Mouse (Mus musculus) midbrain, postnatal 0 days (tissue): Measurements from ENCODE around the gene Twf1. TPM values are rescaled to one million over a fixed set of nuclear protein-coding genes. Genes with fewer than 3 reads are reported as not detected.

Source experiments
- ATAC-seq: fragments of 200-750 bp; cut with Nextera tagmentation; 2 replicates; pipeline ENCODE4 v1.8.0; 2017; ENCODE audit warnings: moderate number of reproducible peaks, mild to moderate bottlenecking, moderate TSS enrichment, moderate library complexity; ENCODE audit not compliant: low FRiP score
- DNase-seq: peaks from one replicate; pipeline ENCODE4 v3.0.0-alpha.2; 2015; ENCODE audit warnings: low spot score
- H3K27ac ChIP-seq: fragments of 300-500 bp; sonication (generic); 2 replicates; pipeline ENCODE4 v1.5.1; 2014; ENCODE audit warnings: low read depth, mild to moderate bottlenecking, low read length, mixed read lengths
- H3K27me3 ChIP-seq: fragments of 300-500 bp; sonication (generic); 2 replicates; pipeline ENCODE4 v1.6.1; 2014; ENCODE audit warnings: low read length, control low read depth, mixed read lengths; ENCODE audit not compliant: insufficient read depth
- H3K36me3 ChIP-seq: fragments of 300-500 bp; sonication (generic); 2 replicates; pipeline ENCODE4 v1.6.1; 2014; ENCODE audit warnings: low read length, control low read depth, mixed read lengths; ENCODE audit not compliant: insufficient read depth
- H3K4me1 ChIP-seq: fragments of 300-500 bp; sonication (generic); 2 replicates; pipeline ENCODE4 v1.6.1; 2014; ENCODE audit warnings: mild to moderate bottlenecking, control low read depth, antibody characterized with exemption, low read length, mixed read lengths; ENCODE audit not compliant: insufficient read depth
- H3K4me2 ChIP-seq: fragments of 300-500 bp; sonication (generic); 2 replicates; pipeline ENCODE4 v1.6.1; 2014; ENCODE audit warnings: low read depth, mild to moderate bottlenecking, low read length, mixed read lengths; ENCODE audit not compliant: poor library complexity, severe bottlenecking
- H3K4me3 ChIP-seq: fragments of 300-500 bp; sonication (generic); 2 replicates; pipeline ENCODE4 v1.5.1; 2014; ENCODE audit warnings: low read depth, mild to moderate bottlenecking, low read length, moderate library complexity
- H3K9ac ChIP-seq: fragments of 300-500 bp; sonication (generic); replicated peaks from 2 replicates; pipeline ENCODE4 v1.6.1; 2014; ENCODE audit warnings: mild to moderate bottlenecking, low read length, moderate library complexity, mixed read lengths; ENCODE audit not compliant: poor library complexity, severe bottlenecking
- H3K9me3 ChIP-seq: fragments of 300-500 bp; sonication (generic); 2 replicates; pipeline ENCODE4 v1.6.1; 2016; ENCODE audit warnings: low read length, control low read depth
- CTCF ChIP-seq: IDR thresholded peaks from 2 replicates; pipeline ENCODE4 v1.5.1; 2016; ENCODE audit warnings: antibody characterized with exemption, mild to moderate bottlenecking
- WGBS: fragments of 180-500 bp; shearing (Covaris S2); extraction: QIAGEN DNeasy Blood & Tissue Kit; methylation state at CpG from one replicate; pipeline ENCODE4 v1.1.7; 2014; 5-methylcytosine and 5-hydroxymethylcytosine counted together
- polyA plus RNA-seq: library from polyadenylated mRNA; unstranded; fragments of >200 nt; fragmentation: Nextera tagmentation; extraction: Ambion mirVana; gene quantifications from 2 replicates; pipeline ENCODE4 v1.2.1, GENCODE M21; 2015
- total RNA-seq: library from RNA; depleted of rRNA; stranded (reverse); fragments of >200 nt; gene quantifications from 2 replicates; pipeline ENCODE4 v1.2.3, GENCODE M21; 2014; rRNA removed

Twf1 gene
- total and polyA plus RNA-seq, 2 experiments from 2014 or later = 35.3 to 65.6 TPM

DNA sequence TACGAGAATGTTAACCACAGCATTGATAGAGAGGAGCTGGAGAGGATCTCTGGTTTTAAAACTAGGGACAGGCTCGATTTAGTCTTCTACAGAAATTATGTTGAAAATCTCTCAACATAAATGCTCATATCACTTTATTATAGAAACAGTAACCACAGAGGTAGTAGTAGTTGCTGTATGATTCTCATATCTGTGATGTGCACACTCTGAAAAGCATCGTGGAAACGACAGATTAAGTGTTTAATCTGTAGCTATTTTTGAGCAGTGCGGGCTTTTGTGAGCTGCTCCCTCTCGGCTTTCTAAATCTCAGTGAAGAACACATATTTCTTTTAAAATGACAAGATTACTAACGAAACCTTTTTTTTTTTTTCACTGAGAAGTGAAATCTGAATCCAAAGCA lies 54.2 kb downstream of the Twf1 start:
- Histone ChIP-seq H3K27ac (no peak overlapping the region), H3K9me3 (no peaks in the 10 kb centered on the region), H3K4me3 (no peak overlapping the region), H3K4me1 (no peaks in the 10 kb centered on the region), H3K9ac (no peak overlapping the region), H3K27me3 (no peaks in the 10 kb centered on the region), H3K4me2 (no peak overlapping the region), H3K36me3 (no peaks in the 10 kb centered on the region)
- ATAC-seq = no peak
- WGBS = 90% methylated on average over 7 of the region's 7 CpGs
- DNase-seq = no peak
- TF ChIP-seq CTCF = no peak

DNA sequence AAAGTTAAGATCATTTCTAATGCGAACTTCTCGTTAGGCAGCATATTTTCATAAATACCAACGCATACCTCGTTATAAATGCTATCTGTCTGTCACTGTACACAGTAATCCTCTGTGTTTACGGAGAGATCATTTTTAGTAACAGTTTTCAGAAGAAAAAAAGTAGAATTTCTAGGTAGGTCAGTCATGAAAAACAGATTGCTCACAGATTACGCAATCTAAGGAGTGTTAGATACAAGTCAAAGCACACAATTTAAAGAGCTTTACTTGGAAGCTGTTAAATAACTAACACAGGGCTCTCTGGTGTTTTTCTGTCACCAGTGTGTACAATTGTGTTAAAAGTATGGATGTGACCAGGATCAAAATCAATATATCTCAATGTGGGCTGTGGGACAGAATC lies 56.7 kb downstream of the Twf1 start:
- H3K4me2 ChIP-seq = no peak overlapping the region
- H3K9me3 ChIP-seq = no peaks in the 10 kb centered on the region
- TF ChIP-seq CTCF = no peak
- ATAC-seq = no peak
- no peaks in the 10 kb centered on the region for H3K36me3 ChIP-seq
- 96% methylated on average over 6 of the region's 6 CpGs for WGBS
- no peak for DNase-seq
- no peak overlapping the region for H3K9ac ChIP-seq
- H3K4me3 ChIP-seq = no peak overlapping the region
- no peaks in the 10 kb centered on the region for H3K4me1 ChIP-seq
- H3K27me3 ChIP-seq = no peaks in the 10 kb centered on the region
- H3K27ac ChIP-seq = no peak overlapping the region

DNA sequence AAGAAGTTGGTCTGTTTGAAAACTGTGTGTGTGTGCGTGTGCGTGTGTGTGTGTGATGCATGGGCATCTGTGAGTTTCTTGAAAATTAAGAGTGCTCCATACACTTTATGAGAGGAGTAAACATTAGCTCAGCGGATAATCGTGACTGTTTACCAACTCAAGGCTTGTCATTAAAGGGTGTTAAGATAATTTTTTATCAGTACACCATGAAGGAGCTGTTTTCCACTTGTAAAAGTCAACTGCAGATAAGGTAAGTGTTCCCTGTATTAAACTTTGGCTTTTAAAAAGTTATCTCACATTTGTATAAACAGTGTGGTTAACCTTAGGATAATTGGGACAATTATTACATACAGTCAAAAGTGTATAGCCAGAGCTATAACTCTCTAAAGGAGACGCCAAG lies 57.4 kb downstream of the Twf1 start:
- no peaks in the 10 kb centered on the region for H3K4me1 ChIP-seq
- DNase-seq (no peak), ATAC-seq (no peak)
- no peak for TF ChIP-seq CTCF
- WGBS = 91% methylated on average over 5 of the region's 5 CpGs
- H3K9me3 ChIP-seq = no peaks in the 10 kb centered on the region
- no peaks in the 10 kb centered on the region for H3K36me3 ChIP-seq
- no peaks in the 10 kb centered on the region for H3K27me3 ChIP-seq
- no peak overlapping the region for H3K4me2 ChIP-seq
- H3K27ac ChIP-seq = no peak overlapping the region
- no peak overlapping the region for H3K4me3 ChIP-seq
- no peak overlapping the region for H3K9ac ChIP-seq

DNA sequence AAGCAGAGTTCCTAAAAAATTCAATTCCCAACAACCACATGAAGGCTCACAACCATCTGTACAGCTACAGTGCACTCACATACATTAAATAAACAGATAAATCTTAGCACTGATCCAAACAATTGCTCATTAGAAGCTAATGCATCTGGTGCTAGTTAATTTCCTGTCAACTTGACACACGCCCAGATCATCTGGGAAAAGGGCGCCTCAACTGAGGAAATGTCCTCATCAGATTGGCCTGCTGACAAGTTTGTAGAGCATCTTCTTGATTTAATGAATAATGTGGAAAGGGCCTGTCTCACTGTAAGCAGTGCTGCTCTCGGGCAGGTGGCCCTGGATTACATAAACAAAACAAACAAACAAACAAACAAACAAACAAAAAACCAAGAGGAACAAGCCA lies 59.2 kb downstream of the Twf1 start:
- H3K4me1 ChIP-seq = no peaks in the 10 kb centered on the region
- TF ChIP-seq CTCF = no peak
- 93% methylated on average over 3 of the region's 3 CpGs for WGBS

More for the DNA sequence above, 59.2 kb downstream of the Twf1 start:
- no peak overlapping the region for H3K4me3 ChIP-seq
- H3K27me3 ChIP-seq = no peaks in the 10 kb centered on the region
- H3K9me3 ChIP-seq = no peaks in the 10 kb centered on the region
- H3K9ac ChIP-seq = no peak overlapping the region
- no peak for ATAC-seq
- H3K4me2 ChIP-seq = no peak overlapping the region
- H3K27ac ChIP-seq = no peak overlapping the region
- no peaks in the 10 kb centered on the region for H3K36me3 ChIP-seq
- DNase-seq = no peak

Other genes starting within 250 kb of the Twf1 start
- gene Adamts20, start 124.5 kb downstream of the Twf1 start, total RNA-seq = 5.8 and 6.7 TPM in 2 replicates
- 1.8 and 3.0 TPM in 2 replicates for gene Adamts20, start 124.5 kb downstream of the Twf1 start, polyA plus RNA-seq
- 3.8 and 4.5 TPM in 2 replicates for gene Pus7l, start 46.3 kb downstream of the Twf1 start, total RNA-seq
- 4.7 and 4.8 TPM in 2 replicates for gene Pus7l, start 46.3 kb downstream of the Twf1 start, polyA plus RNA-seq
- gene Irak4, start 46.2 kb downstream of the Twf1 start, total RNA-seq = 2.7 and 3.6 TPM in 2 replicates
- 1.7 and 1.8 TPM in 2 replicates for gene Irak4, start 46.2 kb downstream of the Twf1 start, polyA plus RNA-seq
- gene Tmem117, start 39.3 kb upstream of the Twf1 start, total RNA-seq = 19.1 and 26.4 TPM in 2 replicates
- gene Tmem117, start 39.3 kb upstream of the Twf1 start, polyA plus RNA-seq = 19.9 and 20.4 TPM in 2 replicates